Mouse (Mus musculus) testis, adult 2 months (tissue): Measurements from ENCODE around the gene Itih2.

Experiments
- CTCF ChIP-seq: fragments of 200-500 bp; IDR thresholded peaks from 2 replicates; pipeline ENCODE4 v1.5.1; 2012; ENCODE audit warnings: low read depth, mild to moderate bottlenecking, inconsistent platforms, low read length, moderate library complexity; ENCODE audit not compliant: control insufficient read depth, insufficient read depth, insufficient replicate concordance
- POLR2A ChIP-seq: fragments of 200-500 bp; IDR thresholded peaks from 2 replicates; pipeline ENCODE4 v1.6.1; 2012; ENCODE audit warnings: low read depth, mild to moderate bottlenecking, inconsistent platforms, low read length, moderate library complexity; ENCODE audit not compliant: control insufficient read depth

GRCm38 (mm10) chr2:10162011-10162410, 30.8 kb upstream of the Itih2 start:
- no peak for TF ChIP-seq POLR2A
- no peak for TF ChIP-seq CTCF
